Mouse (Mus musculus) liver, embryonic 15.5 days (tissue): ENCODE results near the gene Ndfip2. TPM values are rescaled to one million over a fixed set of nuclear protein-coding genes. Genes with fewer than 3 reads are reported as not detected.
A peak's percentile ranks its signal among the peaks of the same experiment; 100 is the strongest.

ENCODE experiments used
- ATAC-seq: fragments of 200-750 bp; cut with Nextera tagmentation; 2 replicates; pipeline ENCODE4 v1.8.0; 2017; ENCODE audit warnings: moderate number of reproducible peaks, mild to moderate bottlenecking, moderate library complexity; ENCODE audit not compliant: insufficient read depth
- H3K27ac ChIP-seq: fragments of 300-500 bp; sonication (generic); replicated peaks from 2 replicates; pipeline ENCODE4 v1.5.1; 2015; ENCODE audit warnings: mild to moderate bottlenecking, inconsistent platforms
- H3K27me3 ChIP-seq: fragments of 300-500 bp; sonication (generic); 2 replicates; pipeline ENCODE4 v1.6.1; 2015; ENCODE audit warnings: mild to moderate bottlenecking, inconsistent platforms
- H3K36me3 ChIP-seq: fragments of 300-500 bp; sonication (generic); replicated peaks from 2 replicates; pipeline ENCODE4 v1.6.1; 2015; ENCODE audit warnings: moderate library complexity, mild to moderate bottlenecking, inconsistent platforms
- H3K4me1 ChIP-seq: fragments of 300-500 bp; sonication (generic); replicated peaks from 2 replicates; pipeline ENCODE4 v1.6.1; 2015; ENCODE audit warnings: inconsistent platforms
- H3K4me2 ChIP-seq: fragments of 300-500 bp; sonication (generic); 2 replicates; pipeline ENCODE4 v1.6.1; 2015; ENCODE audit warnings: moderate library complexity, mild to moderate bottlenecking, inconsistent platforms
- H3K4me3 ChIP-seq: fragments of 300-500 bp; sonication (generic); replicated peaks from 2 replicates; pipeline ENCODE4 v1.5.1; 2015; ENCODE audit warnings: mild to moderate bottlenecking, inconsistent platforms
- H3K9ac ChIP-seq: fragments of 300-500 bp; sonication (generic); 2 replicates; pipeline ENCODE4 v1.6.1; 2015; ENCODE audit warnings: moderate library complexity, mild to moderate bottlenecking, inconsistent platforms
- H3K9me3 ChIP-seq: fragments of 300-500 bp; sonication (generic); replicated peaks from 2 replicates; pipeline ENCODE4 v1.6.1; 2016; ENCODE audit warnings: inconsistent platforms
- WGBS: fragments of 180-500 bp; shearing (Covaris S2); methylation state at CpG from one replicate; pipeline ENCODE4 v1.1.7; 2015; ENCODE audit warnings: mixed read lengths; ENCODE audit not compliant: insufficient replicate concordance; 5-methylcytosine and 5-hydroxymethylcytosine counted together
- polyA plus RNA-seq: library from polyadenylated mRNA; unstranded; fragments of >200 nt; fragmentation: Nextera tagmentation; extraction: Ambion mirVana; gene quantifications from 2 replicates; pipeline ENCODE4 v1.2.1, GENCODE M21; 2015

Gene Ndfip2
- 25.5 and 27.6 TPM in 2 replicates for polyA plus RNA-seq

DNA sequence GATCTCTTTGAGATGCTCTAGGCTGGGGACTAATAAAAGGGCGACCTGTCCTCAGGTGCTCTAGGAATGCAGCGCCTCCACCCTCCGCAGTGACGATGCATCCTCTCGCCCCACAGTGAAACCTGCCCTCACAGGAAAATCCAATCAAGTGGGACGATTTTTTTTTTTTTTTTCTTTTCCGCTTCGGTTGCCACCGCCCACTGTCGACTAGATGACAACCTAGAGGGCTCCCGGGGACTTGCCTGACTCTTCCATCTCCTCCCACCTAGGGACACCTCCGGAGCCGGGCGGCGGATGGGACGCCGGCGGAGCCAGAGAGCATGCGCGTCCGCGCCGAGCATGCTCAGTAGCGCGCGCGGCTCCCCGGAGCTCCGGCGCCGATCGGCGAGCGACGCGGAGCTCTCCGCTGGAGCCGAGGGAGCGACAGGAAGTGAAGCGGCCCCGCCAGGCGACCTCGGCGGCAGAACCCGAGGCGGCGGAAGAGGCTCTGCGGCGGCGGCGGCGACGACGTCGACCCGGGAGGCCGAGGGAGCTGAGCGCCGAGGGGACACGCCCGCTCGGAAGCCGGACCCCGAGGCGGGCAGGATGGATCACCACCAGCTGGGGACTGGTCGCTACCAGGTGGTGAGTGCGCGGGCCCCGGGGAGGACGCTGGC is at the start of gene Ndfip2:
Gene Ndfip2, plus strand, starts transcription at position 195 of the 656 bp plus-strand sequence.
- Histone ChIP-seq H3K9ac (peak within 1 kb of the TSS; percentile 81), H3K4me2 (peak within 1 kb of the TSS; percentile 93), H3K27ac (peak within 1 kb of the TSS; percentile 85), H3K4me1 (peaks cover 11% of the 10 kb centered on the region; the same call in 1 of the 2 replicates), H3K27me3 (no peaks in the 10 kb centered on the region; the same call in 1 of the 2 replicates), H3K4me3 (peak within 1 kb of the TSS; percentile 81), H3K9me3 (no peaks in the 10 kb centered on the region), H3K36me3 (no peaks in the 10 kb centered on the region)
- WGBS: under 1% methylated on average over 70 of the region's 70 CpGs
- peak; percentile 94 for ATAC-seq

DNA sequence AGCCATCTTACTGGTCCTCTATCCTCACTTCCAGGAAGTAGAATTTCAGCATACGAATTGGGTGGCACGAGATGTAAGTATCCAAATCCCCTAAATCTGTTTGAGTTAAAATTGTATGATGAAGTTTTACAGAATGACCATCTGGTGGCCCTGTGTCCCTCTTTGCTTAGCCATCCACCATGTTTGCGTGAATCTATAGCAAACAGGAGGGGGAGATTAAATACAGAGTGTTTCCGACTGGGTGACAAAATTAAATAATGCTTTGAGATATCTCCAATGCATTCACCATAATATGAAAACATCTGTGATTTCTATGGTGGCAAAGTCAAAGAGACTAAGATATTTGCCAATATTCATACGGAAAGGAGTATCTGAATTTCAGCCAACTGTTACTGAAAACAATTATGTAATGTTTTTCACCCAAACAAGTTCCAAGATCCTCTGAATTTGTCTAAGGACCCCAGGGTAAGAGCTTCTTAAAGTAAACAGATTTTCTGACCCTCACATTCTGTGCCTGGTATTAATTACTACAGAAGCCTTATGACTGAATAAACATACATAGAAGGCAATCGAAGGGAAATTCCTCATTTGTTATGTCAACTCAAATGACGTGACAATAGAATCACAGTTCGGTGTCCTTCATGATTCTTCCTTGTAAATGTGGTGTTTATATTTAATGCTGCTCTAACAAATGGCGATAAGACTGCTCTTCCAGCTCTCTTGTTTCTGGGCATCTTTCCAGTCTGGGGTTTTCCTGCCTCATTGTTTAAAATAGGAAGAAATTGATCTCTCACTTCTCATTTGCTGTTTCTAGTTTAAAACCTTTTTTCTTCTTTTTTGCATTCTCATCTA is 38.6 kb upstream of the Ndfip2 start:
- Histone ChIP-seq H3K27me3 (no peaks in the 10 kb centered on the region), H3K9me3 (no peaks in the 10 kb centered on the region), H3K4me1 (no peaks in the 10 kb centered on the region), H3K36me3 (no peaks in the 10 kb centered on the region), H3K27ac (no peak overlapping the region), H3K4me3 (no peak overlapping the region), H3K4me2 (no peak overlapping the region), H3K9ac (no peak overlapping the region)
- no peak for ATAC-seq
- 66% methylated on average over 9 of the region's 9 CpGs for WGBS

DNA sequence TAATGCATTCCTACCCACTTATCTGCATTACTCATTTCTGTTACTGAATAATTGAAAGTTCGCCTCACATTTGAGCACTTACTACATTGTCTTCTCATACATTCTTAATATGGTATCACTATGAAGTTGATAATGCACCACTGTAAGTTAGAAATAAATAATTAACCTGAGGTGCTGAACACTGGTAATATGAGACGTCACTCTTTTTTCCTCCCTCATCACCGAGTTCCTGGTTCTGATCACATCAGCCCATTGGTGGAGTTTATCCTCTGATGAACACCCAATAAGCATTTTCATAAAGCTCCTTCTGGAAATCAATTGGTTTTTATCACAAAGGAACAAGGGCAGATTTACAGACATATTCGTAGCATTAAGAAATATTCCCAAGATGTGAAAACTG is 36.1 kb upstream of the Ndfip2 start:
- H3K27ac ChIP-seq: no peak overlapping the region
- no peak for ATAC-seq
- H3K9me3 ChIP-seq: no peaks in the 10 kb centered on the region
- no peak overlapping the region for H3K4me3 ChIP-seq
- H3K27me3 ChIP-seq: no peaks in the 10 kb centered on the region
- no peaks in the 10 kb centered on the region for H3K4me1 ChIP-seq
- no peak overlapping the region for H3K9ac ChIP-seq
- H3K4me2 ChIP-seq: no peak overlapping the region
- WGBS: 64% methylated on average over 4 of the region's 4 CpGs
- H3K36me3 ChIP-seq: no peaks in the 10 kb centered on the region

DNA sequence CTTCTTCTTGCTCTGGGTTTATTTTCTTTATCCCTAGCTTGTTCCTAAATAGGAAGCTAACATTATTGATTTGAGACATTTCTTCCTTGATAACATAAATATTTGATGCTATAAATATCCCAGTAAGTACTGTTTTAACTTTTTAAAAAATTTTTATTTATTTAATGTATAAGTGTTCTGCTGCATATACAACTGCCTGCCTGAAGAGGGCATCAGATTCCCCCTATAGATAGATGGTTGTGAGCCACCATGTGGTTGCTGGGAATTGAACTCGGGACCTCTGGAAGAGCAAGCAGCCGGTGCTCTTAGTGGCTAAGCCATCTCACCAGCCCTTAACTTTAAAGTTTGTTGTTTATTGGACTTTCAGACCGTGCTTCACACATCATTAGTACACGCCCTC is 32.6 kb upstream of the Ndfip2 start:
- Histone ChIP-seq H3K4me2 (no peak overlapping the region), H3K36me3 (no peaks in the 10 kb centered on the region), H3K27me3 (no peaks in the 10 kb centered on the region), H3K4me1 (no peaks in the 10 kb centered on the region), H3K4me3 (no peak overlapping the region), H3K27ac (no peak overlapping the region), H3K9ac (no peak overlapping the region), H3K9me3 (no peaks in the 10 kb centered on the region)
- WGBS: 60% methylated on average over 4 of the region's 4 CpGs
- ATAC-seq: no peak

DNA sequence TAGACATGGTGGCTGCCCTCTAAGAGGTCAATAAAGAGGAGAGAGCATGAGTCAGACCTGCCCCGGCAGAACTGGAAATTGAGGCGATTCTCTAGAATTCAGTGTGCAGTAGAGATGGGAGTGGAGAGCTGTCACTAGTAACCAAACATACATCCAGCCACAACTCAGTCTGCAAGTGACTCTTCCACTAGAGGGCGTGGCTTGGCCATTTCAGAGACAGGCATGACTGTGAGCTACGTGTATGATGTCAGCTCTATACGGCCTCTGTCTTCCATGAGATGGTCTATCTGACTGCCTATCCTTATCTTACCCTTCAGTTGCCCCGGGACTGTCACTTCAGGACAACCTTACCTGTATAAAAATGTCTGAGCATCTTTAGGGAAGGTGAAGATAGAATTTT is 26.0 kb upstream of the Ndfip2 start:
- no peak for ATAC-seq
- WGBS: 31% methylated on average over 6 of the region's 6 CpGs
- H3K4me2 ChIP-seq: no peak overlapping the region
- H3K4me1 ChIP-seq: no peaks in the 10 kb centered on the region
- H3K36me3 ChIP-seq: no peaks in the 10 kb centered on the region
- H3K9ac ChIP-seq: no peak overlapping the region
- H3K9me3 ChIP-seq: no peaks in the 10 kb centered on the region
- no peak overlapping the region for H3K4me3 ChIP-seq
- H3K27me3 ChIP-seq: no peaks in the 10 kb centered on the region
- no peak overlapping the region for H3K27ac ChIP-seq

DNA sequence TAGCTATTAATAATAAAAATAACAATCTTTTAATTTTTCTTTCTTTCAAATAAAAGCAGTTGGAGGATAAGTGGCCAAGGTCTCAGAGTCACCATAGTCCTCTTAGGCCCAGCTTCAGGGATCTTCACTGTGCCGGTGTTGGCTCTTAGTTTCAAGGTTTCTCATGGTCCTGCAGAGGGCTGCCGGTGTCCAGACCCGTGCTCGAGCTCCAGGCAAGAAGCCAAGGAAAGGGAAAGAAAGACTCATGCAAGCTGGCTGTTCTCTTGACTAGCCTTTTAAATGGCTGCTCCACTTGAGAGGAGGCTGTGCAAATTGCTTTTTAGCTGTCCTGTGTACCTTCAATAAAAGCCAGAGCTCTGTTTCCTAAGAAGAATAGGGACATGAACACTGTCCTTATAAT is 21.8 kb upstream of the Ndfip2 start:
- Histone ChIP-seq H3K4me2 (no peak overlapping the region), H3K27me3 (no peaks in the 10 kb centered on the region), H3K36me3 (no peaks in the 10 kb centered on the region), H3K9ac (no peak overlapping the region), H3K4me1 (no peaks in the 10 kb centered on the region), H3K9me3 (no peaks in the 10 kb centered on the region), H3K4me3 (no peak overlapping the region), H3K27ac (no peak overlapping the region)
- ATAC-seq: no peak
- WGBS: 66% methylated on average over 4 of the region's 4 CpGs

DNA sequence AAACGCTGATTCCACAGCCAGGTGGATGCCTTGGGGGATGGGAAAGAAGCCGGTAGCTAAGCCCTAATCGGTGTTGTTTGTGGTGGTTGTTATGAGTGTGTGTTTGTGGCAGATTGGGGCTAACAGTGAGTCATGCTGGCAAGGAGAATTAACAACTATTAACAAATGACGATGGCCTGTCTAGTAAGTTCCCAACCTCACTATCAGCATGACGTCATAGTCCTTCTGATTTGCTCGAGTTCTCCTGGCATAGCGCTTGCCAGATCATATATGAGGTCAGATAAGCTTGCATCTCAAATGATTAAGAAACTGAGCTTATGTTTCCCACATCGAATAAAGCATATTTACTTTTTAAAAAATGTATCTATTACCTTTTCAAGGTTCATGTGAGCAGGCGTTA is 20.6 kb upstream of the Ndfip2 start:
- H3K4me3 ChIP-seq: no peak overlapping the region
- H3K9me3 ChIP-seq: no peaks in the 10 kb centered on the region
- no peak overlapping the region for H3K27ac ChIP-seq
- WGBS: 59% methylated on average over 9 of the region's 9 CpGs
- H3K36me3 ChIP-seq: no peaks in the 10 kb centered on the region
- no peak for ATAC-seq
- no peak overlapping the region for H3K9ac ChIP-seq
- no peaks in the 10 kb centered on the region for H3K27me3 ChIP-seq
- no peak overlapping the region for H3K4me2 ChIP-seq
- H3K4me1 ChIP-seq: no peaks in the 10 kb centered on the region

DNA sequence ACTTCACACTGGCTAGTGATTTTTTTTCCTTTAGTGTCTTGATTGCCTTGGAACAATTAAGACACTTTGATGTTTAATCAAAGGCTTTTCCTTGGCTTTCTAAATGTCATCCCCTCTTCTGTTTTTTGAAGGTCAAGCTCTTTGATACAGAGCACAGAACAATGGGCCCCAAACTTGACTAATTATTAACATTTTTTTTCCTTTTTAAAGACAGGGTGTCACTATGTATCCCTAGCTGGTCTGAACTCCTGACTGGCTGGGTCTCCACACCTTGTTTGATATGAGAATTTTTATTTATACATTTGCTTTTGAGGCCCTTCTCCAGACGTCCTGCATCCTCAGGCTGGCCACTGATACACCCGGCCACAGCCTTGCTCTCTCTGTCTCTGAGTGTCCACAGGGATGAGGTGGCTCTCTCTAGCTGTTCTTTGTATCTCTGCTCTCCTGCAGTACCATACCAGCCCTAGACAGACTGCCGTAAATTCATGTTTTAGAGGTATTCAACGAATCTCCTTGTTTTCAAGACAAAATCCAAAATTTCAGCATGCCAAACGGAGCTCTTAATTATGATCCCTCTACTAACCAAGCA is 19.8 kb upstream of the Ndfip2 start:
- H3K9me3 ChIP-seq: no peaks in the 10 kb centered on the region
- H3K36me3 ChIP-seq: no peaks in the 10 kb centered on the region
- H3K9ac ChIP-seq: no peak overlapping the region
- 51% methylated on average over 5 of the region's 5 CpGs for WGBS
- H3K27me3 ChIP-seq: no peaks in the 10 kb centered on the region
- no peak overlapping the region for H3K4me3 ChIP-seq
- H3K4me1 ChIP-seq: no peaks in the 10 kb centered on the region
- no peak overlapping the region for H3K4me2 ChIP-seq
- H3K27ac ChIP-seq: no peak overlapping the region
- no peak for ATAC-seq

DNA sequence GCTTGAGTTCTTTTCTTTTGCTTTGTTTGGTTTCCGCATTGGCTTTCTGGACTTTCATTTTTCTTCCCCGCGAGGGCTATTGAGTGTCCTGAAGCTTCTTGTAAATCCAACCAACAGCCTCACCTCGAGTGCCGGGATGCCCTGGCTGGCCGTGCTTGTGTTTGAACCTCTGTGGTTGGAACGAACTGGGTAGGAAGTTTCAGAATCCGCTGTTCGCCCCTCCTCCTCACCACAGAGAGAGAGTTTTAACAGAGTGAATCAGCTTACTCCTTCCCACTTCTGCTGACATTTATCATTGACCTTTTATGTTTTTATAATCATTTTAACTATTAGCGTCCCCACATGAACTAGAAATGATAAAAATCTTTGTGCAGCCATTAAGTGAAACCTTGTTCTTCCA is 18.3 kb upstream of the Ndfip2 start:
- H3K27ac ChIP-seq: no peak overlapping the region
- WGBS: 57% methylated on average over 10 of the region's 10 CpGs
- H3K27me3 ChIP-seq: no peaks in the 10 kb centered on the region
- H3K36me3 ChIP-seq: no peaks in the 10 kb centered on the region
- H3K4me1 ChIP-seq: no peaks in the 10 kb centered on the region
- H3K9ac ChIP-seq: no peak overlapping the region
- H3K9me3 ChIP-seq: no peaks in the 10 kb centered on the region
- H3K4me2 ChIP-seq: no peak overlapping the region
- H3K4me3 ChIP-seq: no peak overlapping the region
- ATAC-seq: no peak

DNA sequence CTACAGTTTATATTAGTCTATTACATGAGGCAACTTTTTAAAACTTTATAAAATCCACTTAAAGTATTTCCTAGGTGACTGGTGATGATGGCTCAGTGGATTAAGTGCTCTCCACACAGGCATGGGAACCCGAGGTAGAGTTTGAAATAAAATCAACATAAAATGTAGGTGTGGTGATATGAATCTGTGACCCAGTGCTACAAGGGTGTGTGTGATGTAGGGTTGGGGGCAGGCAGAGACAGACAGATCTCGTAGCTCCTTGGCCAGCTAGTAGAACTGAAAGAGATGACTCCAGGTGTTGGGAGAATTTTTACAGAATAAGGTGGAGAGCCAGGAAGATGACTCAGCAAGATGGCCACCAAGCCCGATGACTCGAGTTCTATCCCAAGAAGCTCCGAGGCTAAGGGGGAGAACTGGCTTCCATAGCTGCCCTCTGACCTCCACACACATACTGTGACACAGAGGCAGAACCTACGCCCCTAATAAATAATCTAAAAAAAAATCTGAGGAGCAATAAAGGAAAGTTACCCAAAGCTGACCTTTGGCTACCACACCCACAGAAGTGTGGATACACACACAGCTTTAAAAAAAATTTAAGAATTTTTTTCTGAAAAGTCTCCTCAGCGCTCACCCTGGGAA is 14.4 kb upstream of the Ndfip2 start:
- Histone ChIP-seq H3K4me2 (no peak overlapping the region), H3K27ac (no peak overlapping the region), H3K4me1 (no peaks in the 10 kb centered on the region), H3K4me3 (no peak overlapping the region), H3K27me3 (no peaks in the 10 kb centered on the region), H3K9me3 (no peaks in the 10 kb centered on the region), H3K36me3 (no peaks in the 10 kb centered on the region), H3K9ac (no peak overlapping the region)
- ATAC-seq: no peak
- WGBS: 55% methylated on average over 7 of the region's 7 CpGs

DNA sequence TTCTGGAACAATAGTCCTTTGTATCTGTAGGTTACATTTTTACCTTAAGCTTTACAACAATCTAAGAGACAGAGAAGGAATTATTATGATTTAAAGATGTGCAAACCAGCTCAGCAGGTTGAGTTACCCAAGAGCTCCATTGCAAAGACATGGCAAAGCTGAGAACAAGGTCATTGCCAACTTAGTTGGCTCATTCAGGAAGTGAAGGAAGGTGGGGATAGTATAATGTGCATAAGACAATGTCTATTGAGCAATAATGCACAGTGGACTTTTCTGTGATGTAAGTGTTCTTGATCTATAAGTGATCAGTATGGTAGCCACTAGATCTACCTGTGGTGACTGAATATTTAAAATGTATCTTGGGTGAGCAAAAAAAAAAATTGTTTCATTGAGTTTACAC is 7.3 kb upstream of the Ndfip2 start:
- Histone ChIP-seq H3K9ac (no peak overlapping the region), H3K36me3 (no peaks in the 10 kb centered on the region), H3K4me1 (no peaks in the 10 kb centered on the region), H3K27me3 (no peaks in the 10 kb centered on the region; the same call in 1 of the 2 replicates), H3K4me2 (no peak overlapping the region), H3K9me3 (no peaks in the 10 kb centered on the region), H3K4me3 (no peak overlapping the region), H3K27ac (no peak overlapping the region)
- ATAC-seq: no peak
